Mouse (Mus musculus): Measurements from ENCODE around the gene Calm2.

DNA sequence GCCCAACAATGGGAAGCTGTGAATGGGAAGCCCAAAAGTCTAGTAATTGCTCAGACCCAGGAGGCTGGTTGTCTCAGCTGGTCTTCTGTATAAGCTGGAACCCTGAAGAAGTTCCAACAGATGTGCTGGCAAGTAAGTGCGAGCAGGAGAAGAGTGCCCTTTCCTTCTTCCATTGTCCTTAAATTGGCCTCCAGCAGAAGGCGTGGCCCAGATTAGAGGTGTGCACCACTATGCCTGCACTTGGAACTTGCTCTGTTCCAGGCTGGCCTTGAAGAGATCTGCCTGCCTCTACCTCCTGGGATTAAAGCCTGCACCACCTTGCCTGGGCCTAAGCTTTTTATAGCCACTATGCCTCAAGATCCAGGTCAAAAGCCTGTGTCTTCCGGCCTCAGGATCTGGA lies 7.4 kb upstream of the Calm2 start:
- no peak for TF ChIP-seq CTCF (IDR thresholded peaks at IDR 0.05; ENCODE audit: insufficient read depth, low read depth, low read length)
- no peak for TF ChIP-seq POLR2A (IDR thresholded peaks at IDR 0.05; ENCODE audit: insufficient read depth, low read depth, low read length)
